Mouse (Mus musculus) C2C12 (cell line): ENCODE results near the gene Sept9.

Experiments
- CEBPB ChIP-seq: IDR thresholded peaks from one replicate; pipeline ENCODE4 v1.6.1; 2011; ENCODE audit warnings: low read depth, mild to moderate bottlenecking, control low read depth, moderate library complexity
- CTCF ChIP-seq: IDR thresholded peaks from one replicate; pipeline ENCODE4 v1.5.1; 2011; ENCODE audit not compliant: control insufficient read depth, insufficient read depth, insufficient read length
- FOSL1 ChIP-seq: IDR thresholded peaks from one replicate; pipeline ENCODE4 v1.8.0; 2011; ENCODE audit warnings: mild to moderate bottlenecking, low read length; ENCODE audit not compliant: poor library complexity, insufficient read depth, severe bottlenecking
- MAX ChIP-seq: IDR thresholded peaks from one replicate; pipeline ENCODE4 v1.6.1; 2011; ENCODE audit warnings: mild to moderate bottlenecking, control low read depth
- MYOD1 ChIP-seq: IDR thresholded peaks from one replicate; pipeline ENCODE4 v1.6.1; 2011; ENCODE audit warnings: low read depth; ENCODE audit not compliant: control insufficient read depth, insufficient read length
- MYOG ChIP-seq: IDR thresholded peaks from one replicate; pipeline ENCODE4 v1.6.1; 2011; ENCODE audit not compliant: control insufficient read depth, insufficient read length; ENCODE audit errors: extremely low read depth
- USF1 ChIP-seq: IDR thresholded peaks from one replicate; pipeline ENCODE4 v1.6.1; 2011; ENCODE audit warnings: low read depth, mild to moderate bottlenecking, control low read depth, moderate library complexity

GRCm38 (mm10) chr11:117240322-117240721 is 40.9 kb downstream of the Sept9 start:
- TF ChIP-seq CTCF (no peak), MYOD1 (peak; percentile 74), MYOG (no peak), MAX (no peak), CEBPB (no peak), USF1 (no peak), FOSL1 (no peak)
